ENCODE assay signal across 8 mouse cellular contexts in genomic region chr15:97849116-97849911, GRCm38 (mm10). TPM values are rescaled to one million over a fixed set of nuclear protein-coding genes. Genes with fewer than 3 reads are reported as not detected.
DNase-seq lines count a peak whose midpoint lies in the region; ATAC-seq lines count a peak whose summit lies in the region.

No protein-coding gene starts in this region.

- peak overlapping the region; percentile 38; the same call in 1 of the 2 replicates for H3K27ac ChIP-seq in intestine, embryonic 14.5 days (ENCODE audit: low read depth)

- H3K9ac ChIP-seq in intestine, embryonic 14.5 days (ENCODE audit: low read length) = no peak overlapping the region

- peaks cover 8% of the 10 kb centered on the region; the same call in 1 of the 2 replicates for H3K4me1 ChIP-seq in intestine, embryonic 14.5 days (replicated peaks; ENCODE audit: control insufficient read depth, insufficient read depth, low read length)

- DNase-seq in adrenal gland, adult 2 months = peak; percentile 87
- DNase-seq in embryo, embryonic 10.5 days (ENCODE audit: low spot score) = peak; percentile 97
- DNase-seq in gastrocnemius, postnatal 25 days = peak; percentile 76
- DNase-seq in intestine, embryonic 14.5 days (ENCODE audit: low spot score) = peak; percentile 92
- peak; percentile 82 to 88 for DNase-seq in left cerebral cortex, postnatal 10 days (ENCODE audit: extremely low spot score in 1 of 2, low spot score in 2 of 2)
- DNase-seq in right cerebral cortex, postnatal 25 days = peak; percentile 76
- DNase-seq in yolk sac, embryonic 10.5 days (ENCODE audit: low spot score) = peak; percentile 69

- no peaks in the 10 kb centered on the region for H3K9me3 ChIP-seq in intestine, embryonic 14.5 days (ENCODE audit: control insufficient read depth, low read length)

- ATAC-seq in intestine, embryonic 14.5 days (replicated peaks; ENCODE audit: low FRiP score, low TSS enrichment, low read depth) = peak; percentile 73
- ATAC-seq in megakaryocyte progenitor cell, adult 5-6 weeks (replicated peaks; ENCODE audit: poor library complexity) = peak; percentile 50

- H3K27me3 ChIP-seq in intestine, embryonic 14.5 days (replicated peaks; ENCODE audit: control insufficient read depth, insufficient read depth, low read length) = no peaks in the 10 kb centered on the region

- no peaks in the 10 kb centered on the region for H3K36me3 ChIP-seq in intestine, embryonic 14.5 days (ENCODE audit: control insufficient read depth, insufficient read depth, low read length)

- H3K4me2 ChIP-seq in intestine, embryonic 14.5 days (ENCODE audit: low read length) = peak overlapping the region; percentile 66

- intact Hi-C loops in left cerebral cortex, postnatal 10 days (cut with DNase I) = loop anchor here (5.0 kb wide), 1 partner anchor 57 kb away; no protein-coding TSS in a partner anchor

- WGBS in intestine, embryonic 14.5 days = 6% methylated on average over 19 of the region's 19 CpGs

- peak overlapping the region; percentile 27 for H3K4me3 ChIP-seq in intestine, embryonic 14.5 days (ENCODE audit: low read depth, low read length)

RNA-seq across cellular contexts. Expression of gene Hdac7, which starts 5.0 kb away (rescaled TPM):
- 10 to 100 TPM; 52.5 to 65.1 TPM for total RNA-seq in adrenal gland, adult 2 months (2021)
- polyA plus RNA-seq in adrenal gland, adult 2 months (2012; rRNA removed) = 256 and 263 TPM in 2 replicates
- 10 to 100 TPM; 11.9 to 15.0 TPM for total RNA-seq in gastrocnemius, postnatal 25 days (2021)
- 28.3 and 30.2 TPM in 2 replicates for polyA plus RNA-seq in intestine, embryonic 14.5 days (2014; fragmentation: Nextera tagmentation; extraction: Ambion mirVana)
- 10 to 100 TPM; 21.5 to 23.5 TPM for total RNA-seq in left cerebral cortex, postnatal 10 days (2021)
- 22.1 and 29.2 TPM in 2 replicates for total RNA-seq in megakaryocyte progenitor cell, adult 5-6 weeks (2015)
- 12.6 and 14.0 TPM in 2 replicates for total RNA-seq in megakaryocyte progenitor cell, adult 5-6 weeks (2017)

Comparison
In these comparisons a context has a peak if more than half of its experiments do, and no peak if none do; other contexts are left out.
1. Peak in every context shown above with its lines: DNase-seq, ATAC-seq, H3K4me3 ChIP-seq and H3K27ac ChIP-seq.